Mouse (Mus musculus) left cerebral cortex, adult 2 months (tissue): Measurements from ENCODE around the gene Tchp. TPM values are rescaled to one million over a fixed set of nuclear protein-coding genes. Genes with fewer than 3 reads are reported as not detected.

Experiments
- DNase-seq, 2 experiments: peaks; one replicate each; pipeline ENCODE4 v3.0.0; 2021 to 2022; ENCODE audit warnings: low spot score in 2 of 2, mixed read lengths in 1 of 2; ENCODE audit errors: extremely low spot score in 1 of 2
- H3K27ac ChIP-seq: fragments of 200-600 bp; 2 replicates; pipeline ENCODE4 v1.8.1; 2022
- H3K4me3 ChIP-seq: fragments of 200-600 bp; 2 replicates; pipeline ENCODE4 v1.8.1; 2022
- CTCF ChIP-seq: fragments of 200-600 bp; IDR thresholded peaks from 2 replicates; pipeline ENCODE4 v1.8.1; 2022; ENCODE audit warnings: antibody characterized with exemption, mild to moderate bottlenecking, moderate library complexity
- intact Hi-C: fragments of 180-260 bp; cut with DNase I; formaldehyde crosslinking; loops from one replicate; pipeline ENCODE4 v1.15.1; 2025
- microRNA-seq, 2 experiments: library from miRNA; unstranded; fragments of <30 nt; microRNA quantifications; one replicate each; pipeline ENCODE4 v1.2.0; 2021
- total RNA-seq, 2 experiments: library from RNA; stranded (reverse); gene quantifications; 2 replicates each; pipeline ENCODE4 v1.2.3; 2021

Gene Tchp
- total RNA-seq, 2 experiments from 2014 or later, result 13.9 to 15.6 TPM

- no peak for DNase-seq
- intact Hi-C loops, result no loop called here
- Histone ChIP-seq H3K27ac (peak overlapping the region; percentile 3; the same call in 1 of the 2 replicates), H3K4me3 (peak overlapping the region; percentile 39; the same call in 1 of the 2 replicates)
- no peak for TF ChIP-seq CTCF
These were observed 64.2 kb downstream of the Tchp start for GRCm38 (mm10) chr5:114771796-114772195.

Small RNA genes within 50 kb of the gene (microRNA-seq; reads per million reads assigned to microRNA genes)
- 0.24 to 2.2 reads per million in 2 experiments for gene Mir7028

Other genes with a start within 250 kb of the Tchp start
- 1 to 10 TPM; 7.9 to 9.0 TPM for gene Fam222a, start 139.7 kb upstream of the Tchp start, total RNA-seq
- gene Trpv4, start 49.3 kb upstream of the Tchp start, total RNA-seq, result 1 to 10 TPM; 1.8 to 2.2 TPM
- 10 to 100 TPM; 21.8 to 22.4 TPM for gene Gltp, start 16.8 kb upstream of the Tchp start, total RNA-seq
- 10 to 100 TPM; 31.0 to 38.8 TPM for gene Ankrd13a, start 66.9 kb downstream of the Tchp start, total RNA-seq
- gene Git2, start 67.8 kb downstream of the Tchp start, total RNA-seq, result 10 to 100 TPM; 42.7 to 43.7 TPM
- gene 1500011B03Rik, start 115.7 kb downstream of the Tchp start, total RNA-seq, result 100 to 1,000 TPM; 144 to 161 TPM
- not detected for gene 4930519G04Rik, start 145.9 kb downstream of the Tchp start, total RNA-seq
- gene Gm9936, start 150.9 kb downstream of the Tchp start, total RNA-seq, result 1 to 10 TPM; 1.0 to 1.5 TPM
- 1 to 10 TPM; 1.6 to 1.7 TPM for gene Oasl2, start 189.2 kb downstream of the Tchp start, total RNA-seq
- under 1 TPM in 1 of 2 experiments, not detected in 1; 0.81 TPM for gene Oasl1, start 215.5 kb downstream of the Tchp start, total RNA-seq
- gene 2210016L21Rik, start 234.4 kb downstream of the Tchp start, total RNA-seq, result 100 to 1,000 TPM; 214 to 229 TPM